Mouse (Mus musculus): Measurements from ENCODE around the gene Rnf217.

Gene Rnf217

DNA sequence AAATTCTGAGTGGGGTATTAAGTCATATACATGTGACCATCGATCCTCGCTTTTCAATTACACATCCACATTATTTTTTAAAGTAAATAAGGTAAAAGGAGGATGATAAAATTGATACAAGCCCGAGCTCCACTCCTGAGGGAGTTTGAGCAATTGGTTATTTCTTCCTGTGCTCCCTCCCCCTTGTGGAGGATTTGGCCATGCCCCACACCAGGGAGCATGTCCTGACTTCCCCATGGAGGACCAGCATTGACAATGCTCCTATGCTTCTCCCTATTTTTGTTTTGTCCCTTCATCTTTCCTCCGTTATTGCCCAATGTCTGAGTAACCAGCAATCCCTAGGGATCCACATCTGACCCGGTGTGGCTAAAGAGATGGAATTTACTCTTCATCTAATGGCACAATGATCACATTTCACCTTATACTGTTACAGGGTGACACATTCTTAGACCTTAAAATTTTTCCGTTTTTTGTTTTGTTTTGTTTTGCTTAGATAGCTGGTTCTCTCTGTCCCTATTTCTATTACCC is 53.5 kb downstream of the Rnf217 start:
- DNase-seq (ENCODE audit: extremely low spot score, low read depth, low spot score), result no peak

- DNase-seq (ENCODE audit: extremely low spot score, low read depth, low spot score), result no peak
These were observed 55.7 kb downstream of the Rnf217 start for GRCm38 (mm10) chr10:31553302-31553701.

- no peak for DNase-seq (ENCODE audit: extremely low spot score, low read depth, low spot score)
These were observed 57.1 kb downstream of the Rnf217 start for GRCm38 (mm10) chr10:31551850-31552249.

DNA sequence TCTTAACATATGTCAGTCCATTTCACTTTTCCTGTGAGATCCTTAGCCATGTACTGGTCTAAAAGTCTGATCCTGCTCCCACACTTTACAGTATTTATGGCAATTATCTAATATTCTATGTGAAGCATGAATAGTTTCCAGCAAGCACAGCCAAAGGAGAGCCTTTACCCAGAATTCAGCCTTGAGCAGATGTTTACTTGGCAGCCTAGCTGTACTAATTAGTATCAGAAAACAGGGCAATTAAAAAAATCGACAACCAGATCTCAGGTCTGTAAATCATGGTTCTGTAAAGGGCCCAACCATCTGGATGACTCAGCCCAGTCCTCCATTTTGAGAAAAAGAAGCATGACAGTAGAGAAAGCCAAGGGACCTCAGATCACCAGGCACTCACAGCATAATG is 57.6 kb downstream of the Rnf217 start:
- DNase-seq (ENCODE audit: extremely low spot score, low read depth, low spot score), result no peak

DNA sequence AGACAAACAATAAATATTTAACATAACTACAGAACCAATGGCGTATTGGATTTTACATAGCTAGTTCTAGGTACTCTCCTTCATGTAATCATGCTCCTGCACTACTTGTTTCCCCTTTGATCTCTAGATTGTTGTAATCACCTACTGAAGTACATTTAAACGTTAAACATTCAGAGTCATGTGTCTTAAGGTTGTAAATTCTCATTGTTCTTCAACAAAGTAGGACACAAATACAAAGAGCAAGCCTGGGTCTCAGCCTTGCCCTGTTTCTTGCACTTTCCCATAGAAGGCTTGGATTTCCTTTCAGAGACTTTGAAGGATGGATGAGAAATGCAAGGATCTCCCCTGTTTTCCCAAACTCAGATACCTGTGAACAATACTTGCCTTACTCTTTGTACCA is 61.8 kb downstream of the Rnf217 start:
- no peak for DNase-seq (ENCODE audit: extremely low spot score, low read depth, low spot score)

GRCm38 (mm10) chr10:31544149-31544942 is 64.6 kb downstream of the Rnf217 start:
- no peak for DNase-seq (ENCODE audit: extremely low spot score, low read depth, low spot score)

GRCm38 (mm10) chr10:31540518-31540917 is 68.5 kb downstream of the Rnf217 start:
- no peak for DNase-seq (ENCODE audit: extremely low spot score, low read depth, low spot score)

- DNase-seq (ENCODE audit: extremely low spot score, low read depth, low spot score), result no peak
These were observed 69.6 kb downstream of the Rnf217 start for GRCm38 (mm10) chr10:31539351-31539750.

DNA sequence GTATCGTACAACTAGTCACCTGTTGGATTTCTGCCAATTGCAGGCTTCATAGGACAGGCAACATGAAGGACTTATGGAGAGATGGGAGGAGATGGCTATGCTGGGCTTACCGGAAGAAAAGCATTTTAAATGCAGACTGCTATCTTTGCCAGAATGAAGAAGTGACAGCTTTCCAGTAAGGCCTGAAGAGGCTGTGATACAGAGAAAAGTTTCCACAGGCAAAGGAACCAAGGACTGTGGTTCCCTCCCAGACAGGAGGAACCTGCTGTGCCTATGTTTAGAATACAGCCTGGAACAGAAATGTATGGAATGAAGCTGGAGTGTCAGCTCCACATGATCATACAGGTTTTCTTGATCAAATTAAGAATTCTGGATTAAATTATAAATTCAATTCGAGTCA is 70.3 kb downstream of the Rnf217 start:
- DNase-seq (ENCODE audit: extremely low spot score, low read depth, low spot score), result no peak

DNA sequence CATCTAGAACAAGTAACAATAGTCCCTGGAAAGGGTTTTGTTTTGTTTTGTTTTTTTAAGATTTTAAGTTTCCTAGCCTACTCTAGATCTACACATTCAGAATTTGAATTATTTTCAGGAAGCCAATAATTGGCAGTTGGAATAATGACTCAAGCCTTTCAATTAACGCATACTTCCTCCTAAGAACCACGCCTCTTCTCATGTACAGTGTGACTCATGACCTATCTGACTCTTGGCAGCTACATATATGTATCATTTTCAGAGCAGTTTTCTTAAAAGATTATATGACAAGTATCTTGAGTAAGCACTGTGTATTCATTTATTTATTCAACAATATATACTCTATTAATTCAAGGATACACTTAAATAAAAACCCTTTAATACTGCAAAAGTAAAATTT is 70.7 kb downstream of the Rnf217 start:
- DNase-seq (ENCODE audit: extremely low spot score, low read depth, low spot score), result no peak

GRCm38 (mm10) chr10:31537213-31537612 is 71.8 kb downstream of the Rnf217 start:
- DNase-seq (ENCODE audit: extremely low spot score, low read depth, low spot score), result no peak

GRCm38 (mm10) chr10:31535046-31535445 is 73.9 kb downstream of the Rnf217 start:
- no peak for DNase-seq (ENCODE audit: extremely low spot score, low read depth, low spot score)

GRCm38 (mm10) chr10:31533270-31533826 is 75.6 kb downstream of the Rnf217 start:
- no peak for DNase-seq (ENCODE audit: extremely low spot score, low read depth, low spot score)

GRCm38 (mm10) chr10:31532782-31533181 is 76.2 kb downstream of the Rnf217 start:
- no peak for DNase-seq (ENCODE audit: extremely low spot score, low read depth, low spot score)

GRCm38 (mm10) chr10:31528297-31528984 is 80.5 kb downstream of the Rnf217 start:
- DNase-seq (ENCODE audit: extremely low spot score, low read depth, low spot score), result no peak

DNA sequence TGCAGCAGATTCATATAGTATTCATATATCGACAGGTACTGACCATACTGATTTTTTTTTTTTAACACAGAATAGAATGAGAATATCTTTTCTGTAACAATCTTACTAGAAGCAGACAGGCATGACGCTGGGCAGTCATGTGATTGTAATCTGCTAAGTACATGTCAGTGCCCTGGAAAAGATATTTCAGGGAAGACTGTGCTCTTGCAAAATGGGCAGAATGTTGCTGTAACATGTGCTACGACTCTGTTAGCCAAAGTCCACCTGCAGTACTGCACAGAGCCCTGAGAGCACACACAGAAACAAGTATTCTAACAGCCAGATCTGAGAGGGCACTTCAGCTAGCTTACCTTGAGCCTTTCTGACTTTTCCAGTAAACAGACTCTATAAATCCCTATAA is 83.3 kb downstream of the Rnf217 start:
- no peak for DNase-seq (ENCODE audit: extremely low spot score, low read depth, low spot score)

GRCm38 (mm10) chr10:31519420-31519819 is 89.6 kb downstream of the Rnf217 start:
- DNase-seq (ENCODE audit: extremely low spot score, low read depth, low spot score), result no peak

DNA sequence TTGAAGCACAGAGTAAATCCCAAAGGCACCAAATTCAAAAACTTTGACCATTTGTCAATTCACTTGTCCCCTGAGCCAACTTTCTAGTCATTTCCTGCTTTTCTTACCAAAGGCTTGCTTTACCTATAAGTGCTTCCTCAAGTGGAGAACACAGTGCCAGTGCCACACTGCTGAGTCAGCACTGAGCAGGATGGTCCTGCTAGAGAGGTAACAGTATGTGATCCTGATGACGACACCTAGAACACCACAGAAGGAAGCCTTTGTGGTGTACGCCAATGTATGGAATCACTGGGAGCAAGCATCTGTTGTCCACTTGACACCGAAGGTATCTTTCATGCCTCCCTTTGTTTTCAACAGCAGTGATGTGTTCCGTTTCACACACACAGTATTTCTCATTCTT is 90.8 kb downstream of the Rnf217 start:
- DNase-seq (ENCODE audit: extremely low spot score, low read depth, low spot score), result no peak

DNA sequence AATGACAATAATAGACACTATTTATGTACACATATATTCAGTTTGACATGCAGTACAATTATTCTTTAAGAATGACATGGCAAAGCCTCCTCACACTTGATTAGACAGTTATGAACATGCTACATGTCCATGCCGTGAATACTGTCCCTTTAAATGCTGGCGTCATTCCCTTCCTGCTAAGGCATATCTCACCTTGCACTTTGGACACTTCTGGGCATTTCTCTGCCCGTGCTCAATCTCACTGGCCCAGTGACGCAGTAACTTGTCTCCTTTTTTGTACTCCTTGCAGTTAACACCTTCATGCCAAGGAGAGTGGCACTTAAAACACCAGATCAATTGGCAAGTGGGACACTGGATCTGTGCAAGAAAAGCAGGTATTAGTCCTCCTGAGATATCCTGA is 91.8 kb downstream of the Rnf217 start:
- no peak for DNase-seq (ENCODE audit: extremely low spot score, low read depth, low spot score)

DNA sequence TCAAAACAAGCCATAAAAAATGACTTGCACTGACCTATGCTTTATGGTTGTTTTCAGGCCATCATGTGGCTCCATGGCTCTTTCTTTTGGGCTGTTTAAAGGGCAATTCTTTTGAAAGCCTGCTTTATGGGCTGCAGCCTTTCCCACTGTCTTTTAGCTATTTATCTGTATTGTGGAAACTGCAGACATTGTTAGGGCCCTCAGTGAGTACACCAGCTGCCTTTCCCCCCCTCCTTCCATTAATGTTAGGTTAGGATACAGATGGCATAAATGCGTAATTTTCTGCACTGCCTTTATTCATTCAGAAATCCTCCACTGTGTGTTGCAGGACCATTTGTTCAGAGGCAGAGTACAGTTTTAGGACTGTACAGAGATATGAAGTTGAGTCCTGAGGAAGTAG is 93.1 kb downstream of the Rnf217 start:
- DNase-seq (ENCODE audit: extremely low spot score, low read depth, low spot score), result no peak

GRCm38 (mm10) chr10:31504134-31504551 is 104.8 kb downstream of the Rnf217 start:
- DNase-seq (ENCODE audit: extremely low spot score, low read depth, low spot score), result no peak

GRCm38 (mm10) chr10:31503542-31504133 is 105.3 kb downstream of the Rnf217 start:
- DNase-seq (ENCODE audit: extremely low spot score, low read depth, low spot score), result no peak
